Comparison of ENCODE assay signal across 12 mouse cellular contexts in genomic region chr5:132114561-132115301, GRCm38 (mm10).
DNase-seq lines count a peak whose midpoint lies in the region; ATAC-seq and TF ChIP-seq lines count a peak whose summit lies in the region.
"Had no signal": no experiment of that assay in that cellular context is flagged by ENCODE, and none has a peak within 500 bp of the region (broad histone marks: within the 10 kb centered on the region; RNA-seq: fewer than 3 reads in every experiment).

No protein-coding gene starts in this region.

- ATAC-seq in cerebellum, adult (ENCODE audit: insufficient number of reproducible peaks, low FRiP score, low TSS enrichment), result no peak
- ATAC-seq in kidney, postnatal 0 days (replicated peaks; ENCODE audit: low FRiP score, low read depth), result no peak
- ATAC-seq in midbrain, postnatal 0 days (ENCODE audit: low FRiP score), result no peak
- no peak for ATAC-seq in monocyte, adult 5-6 weeks (replicated peaks; ENCODE audit: insufficient number of reproducible peaks, low FRiP score, low TSS enrichment, poor library complexity, severe bottlenecking)

- no peaks in the 10 kb centered on the region for H3K9me3 ChIP-seq in kidney, postnatal 0 days (replicated peaks; ENCODE audit: low read length)
- H3K9me3 ChIP-seq in midbrain, postnatal 0 days (ENCODE audit: low read length), result no peaks in the 10 kb centered on the region
- H3K9me3 ChIP-seq in midbrain, embryonic 10.5 days (replicated peaks), result no peaks in the 10 kb centered on the region
- no peaks in the 10 kb centered on the region for H3K9me3 ChIP-seq in embryonic facial prominence, embryonic 10.5 days
- H3K9me3 ChIP-seq: hindbrain, embryonic 10.5 days; liver, embryonic 15.5 days; midbrain, embryonic 12.5 days; neural tube, embryonic 13.5 days had no signal

- H3K4me3 ChIP-seq in cerebellum, adult 2 months (replicated peaks; ENCODE audit: insufficient read depth, low read depth, low read length), result no peak overlapping the region
- H3K4me3 ChIP-seq in kidney, postnatal 0 days (replicated peaks; ENCODE audit: low read depth, low read length), result no peak overlapping the region
- no peak overlapping the region for H3K4me3 ChIP-seq in midbrain, postnatal 0 days (ENCODE audit: low read depth, low read length)
- H3K4me3 ChIP-seq in midbrain, embryonic 10.5 days, result no peak overlapping the region
- no peak overlapping the region for H3K4me3 ChIP-seq in embryonic facial prominence, embryonic 10.5 days
- H3K4me3 ChIP-seq: hindbrain, embryonic 10.5 days; liver, embryonic 15.5 days; midbrain, embryonic 12.5 days; neural tube, embryonic 13.5 days had no signal

- H3K27ac ChIP-seq in cerebellum, adult 2 months (ENCODE audit: insufficient read depth, low read length), result no peak overlapping the region
- H3K27ac ChIP-seq in kidney, postnatal 0 days, result no peak overlapping the region
- no peak overlapping the region for H3K27ac ChIP-seq in midbrain, postnatal 0 days (ENCODE audit: low read depth, low read length)
- H3K27ac ChIP-seq in midbrain, embryonic 10.5 days (replicated peaks), result no peak overlapping the region
- H3K27ac ChIP-seq in embryonic facial prominence, embryonic 10.5 days (replicated peaks), result no peak overlapping the region
- H3K27ac ChIP-seq: hindbrain, embryonic 10.5 days; liver, embryonic 15.5 days; midbrain, embryonic 12.5 days; neural tube, embryonic 13.5 days had no signal

- no peak for TF ChIP-seq POLR2A in cerebellum, adult 2 months (IDR thresholded peaks at IDR 0.05; ENCODE audit: borderline replicate concordance, insufficient read depth, low read length)

- H3K27me3 ChIP-seq in cerebellum, adult 2 months (ENCODE audit: control insufficient read depth, insufficient read depth, low read length), result no peaks in the 10 kb centered on the region
- H3K27me3 ChIP-seq in kidney, postnatal 0 days (ENCODE audit: insufficient read depth, low read length), result no peaks in the 10 kb centered on the region
- H3K27me3 ChIP-seq in midbrain, postnatal 0 days (ENCODE audit: insufficient read depth, low read length), result no peaks in the 10 kb centered on the region
- no peaks in the 10 kb centered on the region for H3K27me3 ChIP-seq in midbrain, embryonic 10.5 days (ENCODE audit: low read depth, poor library complexity, severe bottlenecking)
- no peaks in the 10 kb centered on the region for H3K27me3 ChIP-seq in embryonic facial prominence, embryonic 10.5 days (replicated peaks; ENCODE audit: low read depth, poor library complexity, severe bottlenecking)
- H3K27me3 ChIP-seq: liver, embryonic 15.5 days; midbrain, embryonic 12.5 days; neural tube, embryonic 13.5 days had no signal

- H3K4me2 ChIP-seq in kidney, postnatal 0 days (ENCODE audit: low read length), result no peak overlapping the region
- H3K4me2 ChIP-seq in midbrain, postnatal 0 days (ENCODE audit: low read depth, low read length, poor library complexity, severe bottlenecking), result no peak overlapping the region
- H3K4me2 ChIP-seq: liver, embryonic 15.5 days; midbrain, embryonic 12.5 days; neural tube, embryonic 13.5 days had no signal

- H3K36me3 ChIP-seq in kidney, postnatal 0 days (ENCODE audit: insufficient read depth, low read length), result no peaks in the 10 kb centered on the region
- no peaks in the 10 kb centered on the region for H3K36me3 ChIP-seq in midbrain, postnatal 0 days (ENCODE audit: insufficient read depth, low read length)
- H3K36me3 ChIP-seq in midbrain, embryonic 10.5 days, result no peaks in the 10 kb centered on the region
- no peaks in the 10 kb centered on the region for H3K36me3 ChIP-seq in embryonic facial prominence, embryonic 10.5 days (replicated peaks)
- H3K36me3 ChIP-seq: hindbrain, embryonic 10.5 days; liver, embryonic 15.5 days; midbrain, embryonic 12.5 days; neural tube, embryonic 13.5 days had no signal

- 80% methylated on average over 8 of the region's 8 CpGs for WGBS in cerebellum, adult 2 months
- 68% methylated on average over 8 of the region's 8 CpGs for WGBS in kidney, postnatal 0 days
- 72% methylated on average over 8 of the region's 8 CpGs for WGBS in midbrain, postnatal 0 days
- 80% methylated on average over 8 of the region's 8 CpGs for WGBS in midbrain, embryonic 10.5 days
- WGBS in embryonic facial prominence, embryonic 10.5 days, result 69% methylated on average over 8 of the region's 8 CpGs

- H3K9ac ChIP-seq in kidney, postnatal 0 days (ENCODE audit: low read depth, low read length), result no peak overlapping the region
- H3K9ac ChIP-seq in midbrain, postnatal 0 days (replicated peaks; ENCODE audit: low read length, poor library complexity, severe bottlenecking), result no peak overlapping the region
- H3K9ac ChIP-seq: liver, embryonic 15.5 days; midbrain, embryonic 12.5 days; neural tube, embryonic 13.5 days had no signal

- TF ChIP-seq CTCF in cerebellum, adult 2 months (IDR thresholded peaks at IDR 0.05; ENCODE audit: borderline replicate concordance, insufficient read depth, low read depth, low read length), result peak; percentile 39; the same call in 1 of the 2 replicates
- peak; percentile 61 for TF ChIP-seq CTCF in kidney, postnatal 0 days (IDR thresholded peaks at IDR 0.05; ENCODE audit: low read depth)
- TF ChIP-seq CTCF in midbrain, postnatal 0 days (IDR thresholded peaks at IDR 0.05), result peak; percentile 68

- H3K4me1 ChIP-seq in cerebellum, adult 2 months (ENCODE audit: control insufficient read depth, insufficient read depth, low read length), result no peaks in the 10 kb centered on the region
- 0 out of 2 replicates have a peak, but pooled peaks cover 7% of the 10 kb centered on the region for H3K4me1 ChIP-seq in kidney, postnatal 0 days (replicated peaks; ENCODE audit: insufficient read depth, low read length)
- H3K4me1 ChIP-seq in midbrain, postnatal 0 days (ENCODE audit: insufficient read depth, low read length), result no peaks in the 10 kb centered on the region
- H3K4me1 ChIP-seq in midbrain, embryonic 10.5 days, result no peaks in the 10 kb centered on the region
- peaks cover 19% of the 10 kb centered on the region; the same call in 1 of the 2 replicates for H3K4me1 ChIP-seq in embryonic facial prominence, embryonic 10.5 days
- H3K4me1 ChIP-seq: hindbrain, embryonic 10.5 days; liver, embryonic 15.5 days had no signal

- no peak for DNase-seq in cerebellum, adult 2 months
- DNase-seq in kidney, postnatal 0 days (ENCODE audit: low spot score), result no peak
- DNase-seq in kidney, adult 8-10 months, result no peak
- DNase-seq in midbrain, postnatal 0 days (ENCODE audit: low spot score), result no peak
- no peak for DNase-seq in midbrain, embryonic 10.5 days (ENCODE audit: low spot score)
- DNase-seq in embryonic facial prominence, embryonic 10.5 days (ENCODE audit: low spot score), result no peak
